Mouse (Mus musculus): ENCODE measurements around the gene BC048507. TPM values are rescaled to one million over a fixed set of nuclear protein-coding genes. Genes with fewer than 3 reads are reported as not detected.

The BC048507 gene
- total RNA-seq, 2 experiments from 2014 or later, result not detected

Other genes with a start within 250 kb of the BC048507 start
- under 1 TPM; 0.61 to 0.62 TPM for gene Gm49345, start 225.6 kb upstream of the BC048507 start, total RNA-seq (2021)
- gene Zfp729a, start 225.5 kb upstream of the BC048507 start, total RNA-seq (2021), result 1 to 10 TPM; 4.6 to 4.8 TPM
- gene Zfp738, start 176.3 kb upstream of the BC048507 start, total RNA-seq (2021), result 1 to 10 TPM; 6.4 to 7.1 TPM
- gene Zfp65, start 134.2 kb upstream of the BC048507 start, total RNA-seq (2021), result 1 to 10 TPM; 6.1 to 7.6 TPM
- gene Zfp85, start 108.1 kb upstream of the BC048507 start, total RNA-seq (2021), result 1 to 10 TPM; 2.8 to 3.6 TPM
- gene Zfp493, start 83.6 kb upstream of the BC048507 start, total RNA-seq (2021), result 1 to 10 TPM in 1 of 2 experiments, under 1 TPM in 1; 0.96 to 1.3 TPM
- 1 to 10 TPM; 2.4 to 2.7 TPM for gene Zfp273, start 49.6 kb upstream of the BC048507 start, total RNA-seq (2021)
- under 1 TPM; 0.49 to 0.56 TPM for gene Gm10037, start 32.2 kb upstream of the BC048507 start, total RNA-seq (2021)

Measured in gastrocnemius, postnatal 4 days (tissue).